Mouse (Mus musculus): ENCODE measurements around the gene Phf8. TPM values are rescaled to one million over a fixed set of nuclear protein-coding genes. Genes with fewer than 3 reads are reported as not detected.

Phf8 gene
- polyA plus RNA-seq, 1 experiment from 2014 or later, result 29.2 TPM

GRCm38 (mm10) chrX:151520127-151520457, 380 bp upstream of the Phf8 start:
- Histone ChIP-seq H3K36me3 (ENCODE audit: control insufficient read depth, insufficient read depth, low read length) (no peaks in the 10 kb centered on the region), H3K4me3 (replicated peaks; ENCODE audit: low read depth, low read length) (peak overlapping the region; percentile 53), H3K9ac (replicated peaks; ENCODE audit: low read length) (peak overlapping the region; percentile 60), H3K27me3 (ENCODE audit: control insufficient read depth, insufficient read depth, low read length) (no peaks in the 10 kb centered on the region), H3K27ac (replicated peaks; ENCODE audit: low read depth, low read length) (peak overlapping the region; percentile 97), H3K4me1 (ENCODE audit: control insufficient read depth, insufficient read depth, low read length) (no peaks in the 10 kb centered on the region), H3K4me2 (ENCODE audit: low read length) (peak overlapping the region; percentile 48), H3K9me3 (ENCODE audit: control insufficient read depth, low read length) (no peaks in the 10 kb centered on the region)
- DNase-seq (no peak), ATAC-seq (ENCODE audit: low FRiP score, low TSS enrichment) (peak; percentile 57)
- WGBS, result 20% methylated on average over 17 of the region's 17 CpGs

GRCm38 (mm10) chrX:151521786-151522522, 1.5 kb downstream of the Phf8 start:
- WGBS, result 28% methylated on average over 25 of the region's 25 CpGs
- H3K27me3 ChIP-seq (ENCODE audit: control insufficient read depth, insufficient read depth, low read length), result no peaks in the 10 kb centered on the region
- ATAC-seq (ENCODE audit: low FRiP score, low TSS enrichment) (no peak), DNase-seq (peak; percentile 49)
- H3K9ac ChIP-seq (replicated peaks; ENCODE audit: low read length), result peak overlapping the region; percentile 72
- peak overlapping the region; percentile 64 for H3K4me2 ChIP-seq (ENCODE audit: low read length)
- H3K9me3 ChIP-seq (ENCODE audit: control insufficient read depth, low read length), result no peaks in the 10 kb centered on the region
- H3K4me1 ChIP-seq (ENCODE audit: control insufficient read depth, insufficient read depth, low read length), result no peaks in the 10 kb centered on the region
- no peaks in the 10 kb centered on the region for H3K36me3 ChIP-seq (ENCODE audit: control insufficient read depth, insufficient read depth, low read length)
- H3K4me3 ChIP-seq (replicated peaks; ENCODE audit: low read depth, low read length), result peak overlapping the region; percentile 53
- peak overlapping the region; percentile 97 for H3K27ac ChIP-seq (replicated peaks; ENCODE audit: low read depth, low read length)

GRCm38 (mm10) chrX:151553356-151553755, 32.9 kb downstream of the Phf8 start:
- H3K4me3 ChIP-seq (replicated peaks; ENCODE audit: low read depth, low read length), result no peak overlapping the region
- no peaks in the 10 kb centered on the region for H3K9me3 ChIP-seq (ENCODE audit: control insufficient read depth, low read length)
- no peaks in the 10 kb centered on the region for H3K4me1 ChIP-seq (ENCODE audit: control insufficient read depth, insufficient read depth, low read length)
- no peak overlapping the region for H3K4me2 ChIP-seq (ENCODE audit: low read length)
- 96% methylated on average over 4 of the region's 4 CpGs for WGBS
- H3K9ac ChIP-seq (replicated peaks; ENCODE audit: low read length), result no peak overlapping the region
- peaks cover 24% of the 10 kb centered on the region for H3K36me3 ChIP-seq (ENCODE audit: control insufficient read depth, insufficient read depth, low read length)
- DNase-seq (no peak), ATAC-seq (ENCODE audit: low FRiP score, low TSS enrichment) (no peak)
- no peak overlapping the region for H3K27ac ChIP-seq (replicated peaks; ENCODE audit: low read depth, low read length)
- no peaks in the 10 kb centered on the region for H3K27me3 ChIP-seq (ENCODE audit: control insufficient read depth, insufficient read depth, low read length)

- 100% methylated on average over 1 of the region's 1 CpGs for WGBS
These were observed 54.7 kb downstream of the Phf8 start for GRCm38 (mm10) chrX:151575166-151575565.

GRCm38 (mm10) chrX:151643386-151643785, 122.9 kb downstream of the Phf8 start:
- H3K9me3 ChIP-seq (ENCODE audit: control insufficient read depth, low read length), result no peaks in the 10 kb centered on the region
- H3K36me3 ChIP-seq (ENCODE audit: control insufficient read depth, insufficient read depth, low read length), result no peaks in the 10 kb centered on the region
- no peak overlapping the region for H3K4me2 ChIP-seq (ENCODE audit: low read length)
- H3K4me1 ChIP-seq (ENCODE audit: control insufficient read depth, insufficient read depth, low read length), result no peaks in the 10 kb centered on the region
- H3K27me3 ChIP-seq (ENCODE audit: control insufficient read depth, insufficient read depth, low read length), result no peaks in the 10 kb centered on the region
- ATAC-seq (ENCODE audit: low FRiP score, low TSS enrichment) (no peak), DNase-seq (no peak)
- no peak overlapping the region for H3K27ac ChIP-seq (replicated peaks; ENCODE audit: low read depth, low read length)
- WGBS, result 73% methylated on average over 2 of the region's 2 CpGs
- H3K4me3 ChIP-seq (replicated peaks; ENCODE audit: low read depth, low read length), result no peak overlapping the region
- no peak overlapping the region for H3K9ac ChIP-seq (replicated peaks; ENCODE audit: low read length)

More at GRCm38 (mm10) chrX:151575166-151575565, 54.7 kb downstream of the Phf8 start:
- ATAC-seq (ENCODE audit: low FRiP score, low TSS enrichment) (no peak), DNase-seq (no peak)
- Histone ChIP-seq H3K4me3 (replicated peaks; ENCODE audit: low read depth, low read length) (no peak overlapping the region), H3K36me3 (ENCODE audit: control insufficient read depth, insufficient read depth, low read length) (peaks cover 17% of the 10 kb centered on the region), H3K9ac (replicated peaks; ENCODE audit: low read length) (no peak overlapping the region), H3K27ac (replicated peaks; ENCODE audit: low read depth, low read length) (no peak overlapping the region), H3K4me1 (ENCODE audit: control insufficient read depth, insufficient read depth, low read length) (no peaks in the 10 kb centered on the region), H3K27me3 (ENCODE audit: control insufficient read depth, insufficient read depth, low read length) (no peaks in the 10 kb centered on the region), H3K9me3 (ENCODE audit: control insufficient read depth, low read length) (no peaks in the 10 kb centered on the region), H3K4me2 (ENCODE audit: low read length) (no peak overlapping the region)

- 61% methylated on average over 2 of the region's 2 CpGs for WGBS
- no peaks in the 10 kb centered on the region for H3K4me1 ChIP-seq (ENCODE audit: control insufficient read depth, insufficient read depth, low read length)
- ATAC-seq (ENCODE audit: low FRiP score, low TSS enrichment) (no peak), DNase-seq (no peak)
- H3K4me2 ChIP-seq (ENCODE audit: low read length), result no peak overlapping the region
- H3K9me3 ChIP-seq (ENCODE audit: control insufficient read depth, low read length), result no peaks in the 10 kb centered on the region
- H3K27ac ChIP-seq (replicated peaks; ENCODE audit: low read depth, low read length), result no peak overlapping the region
- no peaks in the 10 kb centered on the region for H3K36me3 ChIP-seq (ENCODE audit: control insufficient read depth, insufficient read depth, low read length)
- H3K4me3 ChIP-seq (replicated peaks; ENCODE audit: low read depth, low read length), result no peak overlapping the region
- no peaks in the 10 kb centered on the region for H3K27me3 ChIP-seq (ENCODE audit: control insufficient read depth, insufficient read depth, low read length)
- no peak overlapping the region for H3K9ac ChIP-seq (replicated peaks; ENCODE audit: low read length)
These were observed 133.3 kb downstream of the Phf8 start for GRCm38 (mm10) chrX:151653744-151654143.

- Histone ChIP-seq H3K4me1 (ENCODE audit: control insufficient read depth, insufficient read depth, low read length) (no peaks in the 10 kb centered on the region), H3K27ac (replicated peaks; ENCODE audit: low read depth, low read length) (no peak overlapping the region), H3K4me3 (replicated peaks; ENCODE audit: low read depth, low read length) (no peak overlapping the region), H3K27me3 (ENCODE audit: control insufficient read depth, insufficient read depth, low read length) (no peaks in the 10 kb centered on the region), H3K9me3 (ENCODE audit: control insufficient read depth, low read length) (no peaks in the 10 kb centered on the region), H3K4me2 (ENCODE audit: low read length) (no peak overlapping the region), H3K36me3 (ENCODE audit: control insufficient read depth, insufficient read depth, low read length) (no peaks in the 10 kb centered on the region), H3K9ac (replicated peaks; ENCODE audit: low read length) (no peak overlapping the region)
- WGBS, result 82% methylated on average over 5 of the region's 5 CpGs
- no peak for ATAC-seq (ENCODE audit: low FRiP score, low TSS enrichment)
- no peak for DNase-seq
These were observed 154.2 kb downstream of the Phf8 start for GRCm38 (mm10) chrX:151674492-151675171.
